Mouse (Mus musculus): Measurements from ENCODE around the gene Caps2.

- TF ChIP-seq CTCF (IDR thresholded peaks at IDR 0.05; ENCODE audit: low read depth) = no peak
- no peak for TF ChIP-seq EP300 (IDR thresholded peaks at IDR 0.05; ENCODE audit: low read depth)
Measured at GRCm38 (mm10) chr10:112138871-112139430, 24.5 kb upstream of the Caps2 start.
